Mouse (Mus musculus): ENCODE measurements around the gene Dppa3.

DNA sequence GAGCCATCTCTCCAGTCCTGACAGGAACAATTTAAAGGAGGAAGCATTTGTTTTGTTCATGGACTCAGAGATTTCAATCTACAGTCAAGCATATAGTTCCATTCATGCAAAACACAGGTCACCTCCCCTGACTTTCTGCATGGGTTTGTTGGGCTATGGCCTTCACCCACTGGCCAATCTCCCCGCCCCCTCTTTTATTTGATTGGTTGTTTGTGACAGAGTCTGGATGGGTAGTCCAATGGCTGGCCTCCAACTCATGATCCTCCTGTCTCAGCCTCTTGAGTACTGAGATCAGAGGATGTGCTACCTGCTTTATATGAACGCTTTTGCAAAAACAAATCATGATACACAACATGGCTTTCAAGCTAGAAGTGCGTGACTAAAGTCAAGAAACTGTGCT, 49.2 kb upstream of the Dppa3 start:
- TF ChIP-seq CTCF (IDR thresholded peaks at IDR 0.05; ENCODE audit: low read depth, low read length) (no peak), GATA2 (IDR thresholded peaks at IDR 0.05; ENCODE audit: borderline replicate concordance, low read depth, low read length) (no peak), GATA1 (IDR thresholded peaks at IDR 0.05; ENCODE audit: borderline replicate concordance, low read length) (no peak)
